Mouse (Mus musculus): ENCODE data around the gene Tspyl4. TPM values are rescaled to one million over a fixed set of nuclear protein-coding genes. Genes with fewer than 3 reads are reported as not detected.
A peak's percentile ranks its signal among the peaks of the same experiment; 100 is the strongest.

Tspyl4 gene
- polyA plus RNA-seq, 1 experiment from 2014 or later = 9.8 TPM

DNA sequence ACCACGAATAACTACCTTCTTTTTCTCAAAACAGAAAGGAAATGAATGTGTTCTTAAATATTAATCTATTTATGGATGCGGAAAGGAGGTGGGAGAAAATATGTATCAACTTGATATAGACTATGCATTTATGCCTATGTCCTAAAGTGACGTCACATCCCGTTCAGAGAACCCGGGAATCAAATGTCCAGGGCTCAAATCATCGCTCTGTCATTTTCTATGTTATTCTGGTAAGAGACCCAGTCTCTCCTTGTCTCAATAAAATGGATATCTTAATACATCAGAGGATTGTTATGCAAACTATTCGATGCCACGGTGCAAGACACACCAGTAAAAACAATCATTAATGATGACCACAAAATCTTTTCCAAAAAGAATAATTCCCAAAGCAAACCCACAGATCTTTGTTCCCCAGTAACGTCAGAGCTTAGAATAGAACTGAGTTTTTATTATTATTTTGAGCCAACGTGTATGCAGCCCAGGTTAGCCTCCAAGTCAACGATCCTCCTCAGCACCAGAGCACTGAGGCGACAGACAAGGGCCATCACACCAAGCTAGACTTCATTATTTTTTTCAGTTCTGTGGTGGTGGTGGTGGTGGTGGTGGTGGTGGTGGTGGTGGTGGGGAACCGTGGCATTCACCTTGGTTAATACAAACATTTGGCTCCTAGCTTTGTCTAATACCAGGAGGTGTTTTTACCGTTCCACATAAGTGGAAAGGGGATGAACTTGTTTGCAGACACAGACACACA, 15.9 kb upstream of the Tspyl4 start:
- Histone ChIP-seq H3K36me3 (ENCODE audit: control insufficient read depth, insufficient read depth, low read length) (no peaks in the 10 kb centered on the region), H3K4me2 (replicated peaks; ENCODE audit: low read depth, low read length) (peak overlapping the region; percentile 83), H3K27me3 (ENCODE audit: control insufficient read depth, insufficient read depth, low read length) (no peaks in the 10 kb centered on the region), H3K4me3 (ENCODE audit: low read depth, low read length) (peak overlapping the region; percentile 99), H3K9me3 (ENCODE audit: control insufficient read depth, low read depth, low read length) (no peaks in the 10 kb centered on the region), H3K9ac (replicated peaks; ENCODE audit: low read depth, low read length) (no peak overlapping the region; the same call in 1 of the 2 replicates), H3K27ac (ENCODE audit: low read length) (no peak overlapping the region), H3K4me1 (ENCODE audit: control insufficient read depth, insufficient read depth, low read length) (peaks cover 9% of the 10 kb centered on the region; the same call in 1 of the 2 replicates)
- 18% methylated on average over 14 of the region's 14 CpGs for WGBS
- ATAC-seq (ENCODE audit: insufficient number of reproducible peaks, insufficient read depth, low FRiP score, low read depth) = no peak

DNA sequence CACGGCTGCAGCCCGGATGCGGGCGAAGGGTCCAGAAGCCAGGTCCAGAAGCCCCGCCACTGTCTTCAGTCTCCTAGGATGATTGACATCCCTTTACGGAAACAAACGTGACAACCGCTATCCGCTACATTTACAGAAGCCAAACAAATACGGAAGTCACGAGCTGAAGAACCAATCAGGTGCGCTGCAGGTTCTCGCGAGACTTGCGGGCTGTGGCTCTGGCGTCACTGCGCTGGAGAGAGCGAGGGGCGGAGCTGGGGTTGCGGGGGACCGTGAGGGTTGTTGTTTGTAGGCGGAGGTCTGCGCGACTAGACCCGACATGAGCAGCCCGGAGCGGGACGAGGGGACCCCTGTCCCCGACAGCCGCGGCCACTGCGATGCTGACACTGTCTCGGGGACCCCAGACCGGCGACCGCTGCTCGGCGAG, 15.3 kb upstream of the Tspyl4 start, which contains the start of gene Tspyl1:
Gene Tspyl1, plus strand, starts transcription at position 229 of the 427 bp plus-strand sequence.
- H3K4me1 ChIP-seq (ENCODE audit: control insufficient read depth, insufficient read depth, low read length) = peaks cover 9% of the 10 kb centered on the region; the same call in 1 of the 2 replicates
- peak within 1 kb of the TSS; percentile 93 for H3K9ac ChIP-seq (replicated peaks; ENCODE audit: low read depth, low read length)
- peak within 1 kb of the TSS; percentile 99 for H3K4me3 ChIP-seq (ENCODE audit: low read depth, low read length)
- ATAC-seq (ENCODE audit: insufficient number of reproducible peaks, insufficient read depth, low FRiP score, low read depth) = peak; percentile 98
- H3K36me3 ChIP-seq (ENCODE audit: control insufficient read depth, insufficient read depth, low read length) = peaks cover under 1% of the 10 kb centered on the region; the same call in 1 of the 2 replicates
- peak within 1 kb of the TSS; percentile 80 for H3K27ac ChIP-seq (ENCODE audit: low read length)
- H3K27me3 ChIP-seq (ENCODE audit: control insufficient read depth, insufficient read depth, low read length) = no peaks in the 10 kb centered on the region
- under 1% methylated on average over 38 of the region's 38 CpGs for WGBS
- peak within 1 kb of the TSS; percentile 83 for H3K4me2 ChIP-seq (replicated peaks; ENCODE audit: low read depth, low read length)
- no peaks in the 10 kb centered on the region for H3K9me3 ChIP-seq (ENCODE audit: control insufficient read depth, low read depth, low read length)

DNA sequence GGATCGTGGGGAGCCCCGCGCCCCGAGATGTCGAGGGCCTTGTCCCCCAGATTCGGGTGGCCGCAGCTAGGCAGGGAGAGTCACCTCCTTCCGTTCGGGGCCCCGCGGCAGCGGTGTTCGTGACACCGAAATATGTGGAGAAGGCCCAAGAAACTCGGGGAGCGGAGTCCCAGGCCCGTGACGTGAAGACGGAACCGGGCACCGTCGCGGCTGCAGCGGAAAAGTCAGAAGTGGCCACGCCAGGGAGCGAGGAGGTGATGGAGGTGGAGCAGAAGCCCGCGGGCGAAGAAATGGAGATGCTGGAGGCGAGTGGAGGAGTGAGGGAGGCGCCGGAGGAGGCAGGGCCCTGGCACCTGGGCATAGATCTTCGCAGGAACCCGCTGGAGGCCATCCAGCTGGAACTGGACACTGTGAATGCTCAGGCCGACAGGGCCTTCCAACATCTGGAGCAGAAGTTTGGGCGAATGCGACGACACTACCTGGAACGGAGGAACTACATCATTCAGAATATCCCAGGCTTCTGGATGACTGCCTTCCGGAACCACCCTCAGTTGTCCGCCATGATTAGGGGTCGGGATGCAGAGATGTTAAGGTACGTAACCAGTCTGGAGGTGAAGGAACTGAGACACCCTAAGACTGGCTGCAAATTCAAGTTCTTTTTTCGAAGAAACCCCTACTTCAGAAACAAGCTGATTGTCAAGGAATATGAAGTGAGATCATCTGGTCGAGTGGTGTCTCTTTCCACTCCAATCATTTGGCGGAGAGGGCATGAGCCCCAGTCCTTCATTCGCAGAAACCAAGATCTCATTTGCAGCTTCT, 14.6 kb upstream of the Tspyl4 start:
- Histone ChIP-seq H3K4me2 (replicated peaks; ENCODE audit: low read depth, low read length) (peak overlapping the region; percentile 83), H3K4me1 (ENCODE audit: control insufficient read depth, insufficient read depth, low read length) (peaks cover 9% of the 10 kb centered on the region; the same call in 1 of the 2 replicates), H3K27ac (ENCODE audit: low read length) (peak overlapping the region; percentile 80), H3K9ac (replicated peaks; ENCODE audit: low read depth, low read length) (peak overlapping the region; percentile 93), H3K4me3 (ENCODE audit: low read depth, low read length) (peak overlapping the region; percentile 99), H3K9me3 (ENCODE audit: control insufficient read depth, low read depth, low read length) (no peaks in the 10 kb centered on the region), H3K36me3 (ENCODE audit: control insufficient read depth, insufficient read depth, low read length) (peaks cover 4% of the 10 kb centered on the region), H3K27me3 (ENCODE audit: control insufficient read depth, insufficient read depth, low read length) (no peaks in the 10 kb centered on the region)
- no peak; the same call in 1 of the 2 replicates for ATAC-seq (ENCODE audit: insufficient number of reproducible peaks, insufficient read depth, low FRiP score, low read depth)
- 3% methylated on average over 47 of the region's 47 CpGs for WGBS

DNA sequence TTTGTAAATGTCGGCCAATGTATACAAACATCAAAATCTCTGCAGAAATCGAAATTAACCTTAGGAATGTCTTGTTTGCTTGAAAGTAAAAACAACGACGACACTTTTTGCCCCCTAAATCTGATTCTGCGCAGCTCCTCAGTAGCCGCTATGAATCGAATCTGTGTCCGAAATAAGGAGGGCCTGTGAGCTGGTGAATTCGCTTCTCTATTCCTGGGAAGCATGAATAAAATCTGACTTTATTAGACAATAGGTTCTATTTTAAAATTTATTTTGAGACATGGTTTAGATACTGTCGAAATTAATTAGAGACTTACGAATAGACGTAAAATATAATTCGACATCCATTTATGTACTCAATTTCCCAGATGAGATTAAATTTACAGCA, 337 bp upstream of the Tspyl4 start:
- no peak for ATAC-seq (ENCODE audit: insufficient number of reproducible peaks, insufficient read depth, low FRiP score, low read depth)
- Histone ChIP-seq H3K27ac (ENCODE audit: low read length) (no peak overlapping the region), H3K9me3 (ENCODE audit: control insufficient read depth, low read depth, low read length) (no peaks in the 10 kb centered on the region), H3K4me1 (ENCODE audit: control insufficient read depth, insufficient read depth, low read length) (peaks cover 24% of the 10 kb centered on the region), H3K4me2 (replicated peaks; ENCODE audit: low read depth, low read length) (peak overlapping the region; percentile 89), H3K9ac (replicated peaks; ENCODE audit: low read depth, low read length) (peak overlapping the region; percentile 33; the same call in 1 of the 2 replicates), H3K27me3 (ENCODE audit: control insufficient read depth, insufficient read depth, low read length) (no peaks in the 10 kb centered on the region), H3K36me3 (ENCODE audit: control insufficient read depth, insufficient read depth, low read length) (no peaks in the 10 kb centered on the region), H3K4me3 (ENCODE audit: low read depth, low read length) (peak overlapping the region; percentile 53)
- WGBS = 3% methylated on average over 13 of the region's 13 CpGs

DNA sequence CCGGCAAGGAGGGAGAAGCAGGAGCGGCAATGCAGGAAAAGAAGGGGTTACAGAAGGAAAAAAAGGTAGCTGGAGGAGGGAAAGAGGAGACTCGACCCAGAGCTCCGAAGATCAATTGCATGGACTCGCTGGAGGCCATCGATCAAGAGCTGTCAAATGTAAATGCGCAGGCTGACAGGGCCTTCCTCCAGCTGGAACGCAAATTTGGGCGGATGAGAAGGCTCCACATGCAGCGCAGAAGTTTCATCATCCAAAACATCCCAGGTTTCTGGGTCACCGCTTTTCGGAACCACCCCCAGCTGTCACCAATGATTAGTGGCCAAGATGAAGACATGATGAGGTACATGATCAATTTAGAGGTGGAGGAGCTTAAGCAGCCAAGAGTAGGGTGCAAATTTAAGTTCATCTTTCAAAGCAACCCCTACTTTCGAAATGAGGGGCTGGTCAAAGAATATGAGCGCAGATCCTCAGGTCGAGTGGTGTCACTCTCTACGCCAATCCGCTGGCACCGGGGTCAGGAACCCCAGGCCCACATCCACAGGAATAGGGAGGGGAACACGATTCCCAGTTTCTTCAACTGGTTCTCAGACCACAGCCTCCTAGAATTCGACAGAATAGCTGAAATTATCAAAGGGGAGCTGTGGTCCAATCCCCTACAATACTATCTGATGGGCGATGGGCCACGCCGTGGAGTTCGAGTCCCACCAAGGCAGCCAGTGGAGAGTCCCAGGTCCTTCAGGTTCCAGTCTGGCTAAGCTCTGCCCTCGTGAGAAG, 925 bp downstream of the Tspyl4 start:
- Histone ChIP-seq H3K4me2 (replicated peaks; ENCODE audit: low read depth, low read length) (peak overlapping the region; percentile 89), H3K27ac (ENCODE audit: low read length) (peak overlapping the region; percentile 61; the same call in 1 of the 2 replicates), H3K4me1 (ENCODE audit: control insufficient read depth, insufficient read depth, low read length) (peaks cover 24% of the 10 kb centered on the region), H3K9ac (replicated peaks; ENCODE audit: low read depth, low read length) (peak overlapping the region; percentile 52), H3K4me3 (ENCODE audit: low read depth, low read length) (peak overlapping the region; percentile 53), H3K9me3 (ENCODE audit: control insufficient read depth, low read depth, low read length) (no peaks in the 10 kb centered on the region), H3K36me3 (ENCODE audit: control insufficient read depth, insufficient read depth, low read length) (no peaks in the 10 kb centered on the region), H3K27me3 (ENCODE audit: control insufficient read depth, insufficient read depth, low read length) (no peaks in the 10 kb centered on the region)
- ATAC-seq (ENCODE audit: insufficient number of reproducible peaks, insufficient read depth, low FRiP score, low read depth) = peak; percentile 14; the same call in 1 of the 2 replicates
- WGBS = 45% methylated on average over 25 of the region's 25 CpGs

DNA sequence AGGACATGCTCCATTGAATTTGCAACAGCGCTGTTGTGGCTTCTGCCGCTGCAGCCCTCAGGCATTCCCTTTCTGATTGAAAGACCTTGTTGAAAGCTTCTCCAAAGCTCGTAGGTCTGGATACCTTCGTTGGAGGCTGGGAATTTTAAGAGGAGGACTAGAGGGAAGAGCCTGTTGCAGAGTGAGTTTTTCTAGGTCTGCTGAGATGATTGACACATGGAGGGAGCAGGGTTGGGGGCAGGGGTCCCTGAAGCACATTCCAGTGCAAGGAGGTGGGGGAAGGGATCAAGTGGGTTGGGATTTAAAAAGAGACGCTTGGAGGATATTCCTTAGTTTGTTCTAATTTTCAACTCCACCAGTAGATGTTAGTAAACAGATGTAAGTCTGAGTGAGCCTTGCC, 3.1 kb downstream of the Tspyl4 start:
- H3K27ac ChIP-seq (ENCODE audit: low read length) = no peak overlapping the region
- WGBS = 28% methylated on average over 5 of the region's 5 CpGs
- H3K36me3 ChIP-seq (ENCODE audit: control insufficient read depth, insufficient read depth, low read length) = no peaks in the 10 kb centered on the region
- no peak overlapping the region for H3K4me3 ChIP-seq (ENCODE audit: low read depth, low read length)
- H3K4me2 ChIP-seq (replicated peaks; ENCODE audit: low read depth, low read length) = peak overlapping the region; percentile 17; the same call in 1 of the 2 replicates
- H3K27me3 ChIP-seq (ENCODE audit: control insufficient read depth, insufficient read depth, low read length) = no peaks in the 10 kb centered on the region
- no peak for ATAC-seq (ENCODE audit: insufficient number of reproducible peaks, insufficient read depth, low FRiP score, low read depth)
- H3K9ac ChIP-seq (replicated peaks; ENCODE audit: low read depth, low read length) = no peak overlapping the region
- H3K4me1 ChIP-seq (ENCODE audit: control insufficient read depth, insufficient read depth, low read length) = peaks cover 24% of the 10 kb centered on the region
- H3K9me3 ChIP-seq (ENCODE audit: control insufficient read depth, low read depth, low read length) = no peaks in the 10 kb centered on the region

DNA sequence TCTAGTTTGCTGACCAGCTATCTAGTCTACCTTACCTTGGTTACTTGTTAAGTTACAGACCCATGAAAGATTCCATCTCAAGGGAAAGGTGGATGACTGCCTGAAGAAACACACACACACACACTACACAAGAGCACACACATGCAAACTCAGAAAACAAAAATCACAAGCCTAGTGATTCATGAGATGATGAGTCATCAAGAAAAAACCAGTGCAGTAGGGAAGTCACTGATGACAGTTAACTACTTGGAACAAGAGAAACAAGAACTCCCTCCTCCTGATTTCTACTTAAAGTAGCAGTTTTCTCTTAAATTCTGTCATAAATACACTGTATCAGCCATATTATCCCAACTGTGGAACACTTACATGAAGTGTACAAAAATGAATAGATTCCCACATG, 9.8 kb downstream of the Tspyl4 start:
- no peak overlapping the region for H3K4me2 ChIP-seq (replicated peaks; ENCODE audit: low read depth, low read length)
- ATAC-seq (ENCODE audit: insufficient number of reproducible peaks, insufficient read depth, low FRiP score, low read depth) = no peak
- no peak overlapping the region for H3K9ac ChIP-seq (replicated peaks; ENCODE audit: low read depth, low read length)
- no peaks in the 10 kb centered on the region for H3K4me1 ChIP-seq (ENCODE audit: control insufficient read depth, insufficient read depth, low read length)
- H3K4me3 ChIP-seq (ENCODE audit: low read depth, low read length) = no peak overlapping the region
- H3K36me3 ChIP-seq (ENCODE audit: control insufficient read depth, insufficient read depth, low read length) = no peaks in the 10 kb centered on the region
- H3K9me3 ChIP-seq (ENCODE audit: control insufficient read depth, low read depth, low read length) = no peaks in the 10 kb centered on the region
- no peaks in the 10 kb centered on the region for H3K27me3 ChIP-seq (ENCODE audit: control insufficient read depth, insufficient read depth, low read length)
- no peak overlapping the region for H3K27ac ChIP-seq (ENCODE audit: low read length)
